Mouse (Mus musculus) fat pad, adult 2 months (tissue): ENCODE data around the gene Lst1.

Experiments used
- DNase-seq: peaks from one replicate; pipeline ENCODE4 v3.0.0-alpha.2; 2011; ENCODE audit warnings: low read depth, low spot score; ENCODE audit errors: extremely low read depth

Gene Lst1

GRCm38 (mm10) chr17:35209785-35210535 lies 21.7 kb upstream of the Lst1 start:
- no peak for DNase-seq

GRCm38 (mm10) chr17:35205380-35205769 lies 17.1 kb upstream of the Lst1 start:
- no peak for DNase-seq

GRCm38 (mm10) chr17:35204494-35205379 lies 16.5 kb upstream of the Lst1 start, which contains the start of gene Lta:
Gene Lta, minus strand, starts transcription at chr17:35205351.
- no peak for DNase-seq

- DNase-seq: no peak
Observed at GRCm38 (mm10) chr17:35202442-35202841, 14.2 kb upstream of the Lst1 start.

GRCm38 (mm10) chr17:35201787-35202186 lies 13.5 kb upstream of the Lst1 start, which contains the start of gene Tnf:
Gene Tnf, minus strand, starts transcription at chr17:35202007.
- DNase-seq: no peak

- no peak for DNase-seq
Observed at GRCm38 (mm10) chr17:35201128-35201527, 12.9 kb upstream of the Lst1 start.

- DNase-seq: no peak
Observed at GRCm38 (mm10) chr17:35200398-35200797, 12.2 kb upstream of the Lst1 start.

GRCm38 (mm10) chr17:35198946-35199345 lies 10.7 kb upstream of the Lst1 start:
- DNase-seq: no peak

GRCm38 (mm10) chr17:35198029-35198428 lies 9.8 kb upstream of the Lst1 start:
- no peak for DNase-seq

- DNase-seq: no peak
Observed at GRCm38 (mm10) chr17:35197126-35197525, 8.9 kb upstream of the Lst1 start.

GRCm38 (mm10) chr17:35196321-35196641 lies 8.0 kb upstream of the Lst1 start:
- DNase-seq: no peak

GRCm38 (mm10) chr17:35195631-35196320 lies 7.5 kb upstream of the Lst1 start:
- no peak for DNase-seq

GRCm38 (mm10) chr17:35194844-35195630 lies 6.8 kb upstream of the Lst1 start:
- no peak for DNase-seq

GRCm38 (mm10) chr17:35193881-35194843 lies 5.9 kb upstream of the Lst1 start, which contains the start of gene Ltb:
Gene Ltb, plus strand, starts transcription at chr17:35194439.
- no peak for DNase-seq

GRCm38 (mm10) chr17:35192924-35193323 lies 4.7 kb upstream of the Lst1 start:
- DNase-seq: no peak

- no peak for DNase-seq
Observed at GRCm38 (mm10) chr17:35191723-35192122, 3.5 kb upstream of the Lst1 start.

GRCm38 (mm10) chr17:35190096-35190495 lies 1.9 kb upstream of the Lst1 start:
- no peak for DNase-seq

- DNase-seq: no peak
Observed at GRCm38 (mm10) chr17:35189186-35189585, 947 bp upstream of the Lst1 start.

- no peak for DNase-seq
Observed at GRCm38 (mm10) chr17:35187345-35187744, 894 bp downstream of the Lst1 start.
